Mouse (Mus musculus): ENCODE results near the gene Syne2. TPM values are rescaled to one million over a fixed set of nuclear protein-coding genes. Genes with fewer than 3 reads are reported as not detected.
A peak's percentile ranks its signal among the peaks of the same experiment; 100 is the strongest.
"Not testable (repeated sequence)": the region's sequence is repeated elsewhere in the genome, so short reads cannot be mapped to it uniquely, and the experiment has no call there.

Syne2 gene
- 62.4 and 67.6 TPM in 2 replicates for polyA plus RNA-seq (2016; fragmentation: Nextera tagmentation; extraction: Ambion mirVana)

DNA sequence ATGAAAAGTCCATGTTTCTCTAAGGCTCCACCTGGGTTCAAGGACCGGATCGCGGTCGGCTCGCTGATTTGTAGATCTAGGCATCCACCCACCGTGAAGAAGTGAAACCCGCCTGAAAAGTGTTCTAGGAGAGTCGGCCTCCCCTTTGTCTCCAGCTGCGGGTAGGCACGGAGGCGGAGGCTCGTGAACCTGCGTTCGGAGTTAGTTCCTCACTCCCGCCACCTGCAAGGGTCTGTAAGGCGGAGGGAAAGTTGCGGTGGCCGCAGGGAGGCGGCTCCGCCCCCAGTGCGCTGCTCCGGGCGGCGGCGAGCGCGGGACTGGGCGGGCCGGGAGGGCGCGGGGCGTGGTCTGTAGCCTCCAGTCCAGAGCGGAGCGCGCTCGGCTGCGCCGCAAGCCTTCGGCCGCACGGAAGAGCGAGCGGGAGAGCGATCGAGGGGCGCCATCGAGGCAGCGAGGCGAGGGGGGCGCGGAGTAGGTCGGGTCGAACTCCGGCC is at the start of gene Syne2:
Gene Syne2, plus strand, starts transcription at position 176 of the 494 bp plus-strand sequence.
- H3K27ac ChIP-seq: peak within 1 kb of the TSS; percentile 97
- peaks cover 28% of the 10 kb centered on the region for H3K4me1 ChIP-seq
- WGBS: under 1% methylated on average over 53 of the region's 54 CpGs

DNA sequence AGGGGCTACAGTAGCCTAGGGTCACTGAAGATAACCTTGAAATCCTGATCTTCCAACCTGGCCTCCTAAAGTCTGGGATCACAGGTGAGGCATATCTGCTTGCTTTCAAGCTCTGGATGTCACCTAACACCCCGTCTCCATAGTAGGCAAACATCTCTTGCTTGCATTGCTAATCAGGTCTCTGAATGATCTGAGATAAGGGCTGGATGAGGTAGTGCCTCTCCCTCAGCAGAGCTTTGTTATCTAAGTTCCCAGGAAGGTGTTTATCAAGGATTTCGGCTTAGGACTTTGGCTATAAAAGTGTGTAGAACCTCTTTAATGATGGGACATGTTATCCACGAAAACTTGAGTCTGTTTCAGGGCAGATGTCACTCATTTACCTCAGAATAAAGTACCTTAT is 46.5 kb upstream of the Syne2 start:
- DNase-seq (ENCODE audit: low spot score): no peak
- Histone ChIP-seq H3K27me3 (ENCODE audit: insufficient read depth, poor library complexity, severe bottlenecking) (no peaks in the 10 kb centered on the region), H3K4me1 (peaks cover 16% of the 10 kb centered on the region; the same call in 1 of the 2 replicates), H3K27ac (no peak overlapping the region), H3K4me3 (no peak overlapping the region), H3K9me3 (no peaks in the 10 kb centered on the region), H3K36me3 (no peaks in the 10 kb centered on the region)
- 8% methylated on average over 3 of the region's 3 CpGs for WGBS

More for the DNA sequence above, at the start of gene Syne2:
- no peaks in the 10 kb centered on the region for H3K36me3 ChIP-seq
- H3K9me3 ChIP-seq: no peaks in the 10 kb centered on the region
- H3K4me3 ChIP-seq: peak within 1 kb of the TSS; percentile 82
- peak; percentile 90 for DNase-seq (ENCODE audit: low spot score)
- no peaks in the 10 kb centered on the region for H3K27me3 ChIP-seq (ENCODE audit: insufficient read depth, poor library complexity, severe bottlenecking)

DNA sequence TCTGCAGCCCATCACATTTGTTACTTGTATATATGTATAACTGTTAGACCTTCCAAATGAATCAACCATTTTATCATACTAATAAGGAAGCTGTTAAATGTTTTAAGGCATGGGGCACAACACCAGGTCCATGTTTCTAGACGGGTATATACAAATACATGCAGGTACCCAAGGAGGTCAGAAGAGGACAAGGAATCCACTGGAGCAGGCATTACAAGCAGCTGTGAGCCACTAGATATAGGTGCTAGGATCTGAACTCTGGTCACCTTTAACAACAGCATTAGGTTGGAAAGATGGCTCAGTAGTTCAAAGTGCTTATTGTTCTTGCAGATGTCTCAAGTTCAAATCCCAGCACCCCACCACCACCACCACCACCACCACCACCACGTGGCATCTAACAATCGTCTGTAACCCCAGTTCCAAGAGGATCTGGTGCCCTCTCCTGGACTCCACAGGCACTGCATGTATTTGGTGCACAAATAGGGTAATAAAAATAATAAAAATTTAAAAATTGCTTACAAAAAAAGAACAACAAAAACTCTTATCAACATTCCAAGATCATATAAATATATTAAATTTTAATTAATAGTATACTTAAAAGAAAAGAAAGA is 45.4 kb upstream of the Syne2 start:
- Histone ChIP-seq H3K27ac (no peak overlapping the region), H3K4me3 (no peak overlapping the region), H3K27me3 (ENCODE audit: insufficient read depth, poor library complexity, severe bottlenecking) (no peaks in the 10 kb centered on the region), H3K4me1 (peaks cover 8% of the 10 kb centered on the region; the same call in 1 of the 2 replicates), H3K9me3 (no peaks in the 10 kb centered on the region), H3K36me3 (no peaks in the 10 kb centered on the region)
- 27% methylated on average over 3 of the region's 3 CpGs for WGBS
- DNase-seq (ENCODE audit: low spot score): no peak

GRCm38 (mm10) chr12:75781445-75781844 is 36.5 kb upstream of the Syne2 start:
- H3K36me3 ChIP-seq: no peaks in the 10 kb centered on the region
- no peaks in the 10 kb centered on the region for H3K27me3 ChIP-seq (ENCODE audit: insufficient read depth, poor library complexity, severe bottlenecking)
- no peak overlapping the region for H3K4me3 ChIP-seq
- no peaks in the 10 kb centered on the region for H3K4me1 ChIP-seq
- no peak overlapping the region for H3K27ac ChIP-seq
- H3K9me3 ChIP-seq: no peaks in the 10 kb centered on the region
- DNase-seq (ENCODE audit: low spot score): no peak

GRCm38 (mm10) chr12:75781995-75782394 is 35.9 kb upstream of the Syne2 start:
- no peak overlapping the region for H3K27ac ChIP-seq
- H3K9me3 ChIP-seq: no peaks in the 10 kb centered on the region
- no peaks in the 10 kb centered on the region for H3K27me3 ChIP-seq (ENCODE audit: insufficient read depth, poor library complexity, severe bottlenecking)
- H3K4me1 ChIP-seq: no peaks in the 10 kb centered on the region
- WGBS: 73% methylated on average over 7 of the region's 7 CpGs
- no peak for DNase-seq (ENCODE audit: low spot score)
- no peak overlapping the region for H3K4me3 ChIP-seq
- H3K36me3 ChIP-seq: no peaks in the 10 kb centered on the region

DNA sequence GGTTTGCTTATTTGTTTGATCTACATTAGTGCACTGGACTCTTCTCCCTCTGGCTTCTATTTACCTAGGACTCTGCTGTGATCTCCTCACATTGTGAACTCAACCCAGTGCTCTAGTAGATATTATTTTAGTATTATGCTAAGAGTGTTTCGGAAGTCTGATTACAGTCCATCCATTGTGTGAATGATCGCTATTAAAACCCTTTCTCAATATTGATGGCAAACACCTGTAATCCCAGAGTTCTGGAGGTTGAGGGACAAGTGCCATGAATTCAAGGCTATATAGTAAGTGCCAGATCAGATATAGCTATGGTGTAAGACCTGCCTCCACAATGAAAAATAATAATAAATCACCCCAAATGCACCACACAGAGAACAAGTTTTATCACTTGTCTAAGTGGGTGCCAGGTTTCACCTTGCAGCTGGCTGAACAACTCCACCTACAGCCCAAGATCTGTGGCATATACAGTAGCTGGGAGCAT is 33.6 kb upstream of the Syne2 start:
- Histone ChIP-seq H3K27me3 (ENCODE audit: insufficient read depth, poor library complexity, severe bottlenecking) (no peaks in the 10 kb centered on the region), H3K27ac (no peak overlapping the region), H3K9me3 (no peaks in the 10 kb centered on the region), H3K36me3 (no peaks in the 10 kb centered on the region), H3K4me1 (no peaks in the 10 kb centered on the region), H3K4me3 (no peak overlapping the region)
- 89% methylated on average over 2 of the region's 2 CpGs for whole genome bisulfite sequencing
- no peak for DNase-seq (ENCODE audit: low spot score)

DNA sequence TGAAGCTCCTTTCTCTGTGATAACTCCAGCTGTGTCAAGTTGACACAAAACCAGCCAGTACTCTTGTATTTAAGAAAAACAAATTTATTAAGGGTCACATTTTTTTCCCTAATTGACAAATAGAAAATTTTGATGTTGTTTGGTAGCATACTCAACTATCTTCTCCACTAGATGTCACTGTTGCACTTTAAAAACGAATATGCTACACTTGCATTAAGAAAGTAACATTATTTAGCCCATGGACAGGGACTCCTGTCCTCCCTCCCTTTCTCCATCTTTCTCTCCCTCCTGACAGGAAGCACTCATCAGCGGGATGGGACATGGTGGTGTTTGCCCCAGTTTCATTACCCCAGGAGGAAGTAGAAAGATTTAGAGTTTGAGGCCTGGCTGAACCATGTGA is 31.3 kb upstream of the Syne2 start:
- H3K4me3 ChIP-seq; H3K4me1 ChIP-seq; H3K9me3 ChIP-seq; H3K27ac ChIP-seq; H3K36me3 ChIP-seq; H3K27me3 ChIP-seq (ENCODE audit: insufficient read depth, poor library complexity, severe bottlenecking); DNase-seq (ENCODE audit: low spot score): not testable (repeated sequence)
- WGBS: 2% methylated on average over 2 of the region's 2 CpGs

DNA sequence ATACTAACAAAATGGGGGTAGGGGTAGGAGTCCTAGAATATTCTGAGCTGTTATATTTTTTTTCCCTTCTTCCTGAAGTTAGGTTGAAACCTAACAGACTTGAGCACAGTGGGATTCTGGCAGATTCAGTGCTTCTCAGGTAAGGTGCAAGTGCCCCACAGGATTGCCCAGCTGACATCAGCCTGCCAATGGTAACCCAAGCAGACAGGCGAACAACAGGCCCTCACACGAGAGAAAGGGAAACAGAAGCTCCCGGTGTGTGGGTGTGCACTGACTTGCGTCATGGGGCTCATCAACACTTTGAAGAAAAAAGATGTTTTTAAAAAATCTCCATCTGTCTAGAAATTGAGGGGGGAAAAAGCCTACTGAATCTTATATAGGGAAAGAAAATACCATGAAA is 28.5 kb upstream of the Syne2 start:
- H3K27me3 ChIP-seq (ENCODE audit: insufficient read depth, poor library complexity, severe bottlenecking): no peaks in the 10 kb centered on the region
- no peak overlapping the region for H3K4me3 ChIP-seq
- DNase-seq (ENCODE audit: low spot score): no peak
- H3K4me1 ChIP-seq: peaks cover under 1% of the 10 kb centered on the region; the same call in 1 of the 2 replicates
- 63% methylated on average over 4 of the region's 4 CpGs for WGBS
- H3K36me3 ChIP-seq: no peaks in the 10 kb centered on the region
- H3K27ac ChIP-seq: no peak overlapping the region
- no peaks in the 10 kb centered on the region for H3K9me3 ChIP-seq

GRCm38 (mm10) chr12:75794527-75794926 is 23.4 kb upstream of the Syne2 start:
- Histone ChIP-seq H3K4me3 (no peak overlapping the region), H3K4me1 (peaks cover 11% of the 10 kb centered on the region; the same call in 1 of the 2 replicates), H3K9me3 (no peaks in the 10 kb centered on the region), H3K27ac (no peak overlapping the region), H3K36me3 (no peaks in the 10 kb centered on the region), H3K27me3 (ENCODE audit: insufficient read depth, poor library complexity, severe bottlenecking) (no peaks in the 10 kb centered on the region)
- 19% methylated on average over 4 of the region's 4 CpGs for WGBS
- peak; percentile 88 for DNase-seq (ENCODE audit: low spot score)

DNA sequence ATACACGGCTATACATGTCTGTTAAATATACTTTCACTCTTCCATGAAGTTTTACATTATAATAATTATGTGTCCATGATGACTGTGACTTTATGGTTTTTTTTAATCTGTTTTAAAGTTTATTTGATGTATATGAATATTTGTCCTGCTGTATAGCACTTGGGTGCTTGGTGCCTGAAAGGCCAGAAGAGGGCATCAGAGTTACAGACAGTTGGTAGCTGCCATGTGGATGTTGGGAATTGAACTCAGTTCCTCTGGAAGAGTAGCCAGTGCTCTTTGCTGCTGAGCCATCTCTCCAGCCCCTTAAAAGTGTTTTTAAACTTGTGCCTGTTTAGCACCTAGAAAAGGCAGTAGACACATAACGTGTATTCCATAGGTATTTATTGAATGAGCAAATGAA is 21.4 kb upstream of the Syne2 start:
- 70% methylated on average over 2 of the region's 2 CpGs for WGBS
- no peak for DNase-seq (ENCODE audit: low spot score)

GRCm38 (mm10) chr12:75806281-75806680 is 11.7 kb upstream of the Syne2 start:
- Histone ChIP-seq H3K9me3 (no peaks in the 10 kb centered on the region), H3K36me3 (no peaks in the 10 kb centered on the region), H3K27me3 (ENCODE audit: insufficient read depth, poor library complexity, severe bottlenecking) (no peaks in the 10 kb centered on the region), H3K4me1 (no peaks in the 10 kb centered on the region), H3K27ac (no peak overlapping the region), H3K4me3 (no peak overlapping the region)
- 80% methylated on average over 4 of the region's 4 CpGs for WGBS
- no peak for DNase-seq (ENCODE audit: low spot score)

More for the DNA sequence above, 21.4 kb upstream of the Syne2 start:
- H3K4me1 ChIP-seq: peaks cover 11% of the 10 kb centered on the region; the same call in 1 of the 2 replicates
- H3K27me3 ChIP-seq (ENCODE audit: insufficient read depth, poor library complexity, severe bottlenecking): no peaks in the 10 kb centered on the region
- H3K9me3 ChIP-seq: no peaks in the 10 kb centered on the region
- H3K36me3 ChIP-seq: no peaks in the 10 kb centered on the region
- H3K4me3 ChIP-seq: no peak overlapping the region
- H3K27ac ChIP-seq: no peak overlapping the region

GRCm38 (mm10) chr12:75813766-75814165 is 4.2 kb upstream of the Syne2 start:
- Histone ChIP-seq H3K27ac (no peak overlapping the region), H3K36me3 (no peaks in the 10 kb centered on the region), H3K4me3 (no peak overlapping the region), H3K9me3 (no peaks in the 10 kb centered on the region), H3K27me3 (ENCODE audit: insufficient read depth, poor library complexity, severe bottlenecking) (no peaks in the 10 kb centered on the region), H3K4me1 (0 out of 2 replicates have a peak, but pooled peaks cover 4% of the 10 kb centered on the region)
- 92% methylated on average over 2 of the region's 2 CpGs for WGBS
- DNase-seq (ENCODE audit: low spot score): no peak

GRCm38 (mm10) chr12:75814551-75814950 is 3.4 kb upstream of the Syne2 start:
- H3K4me1 ChIP-seq: peaks cover 8% of the 10 kb centered on the region
- WGBS: 55% methylated on average over 6 of the region's 6 CpGs
- DNase-seq (ENCODE audit: low spot score): no peak
- no peak overlapping the region for H3K4me3 ChIP-seq
- H3K27me3 ChIP-seq (ENCODE audit: insufficient read depth, poor library complexity, severe bottlenecking): no peaks in the 10 kb centered on the region
- no peak overlapping the region for H3K27ac ChIP-seq
- H3K9me3 ChIP-seq: no peaks in the 10 kb centered on the region
- H3K36me3 ChIP-seq: no peaks in the 10 kb centered on the region
